Mouse (Mus musculus): ENCODE data around the gene Angptl2. TPM values are rescaled to one million over a fixed set of nuclear protein-coding genes. Genes with fewer than 3 reads are reported as not detected.

Angptl2 gene
- polyA plus RNA-seq, 1 experiment: 116 TPM

GRCm38 (mm10) chr2:33216645-33217424 lies 966 bp downstream of the Angptl2 start:
- H3K4me3 ChIP-seq (ENCODE audit: insufficient read depth, low read length): peak overlapping the region; percentile 74
- H3K4me1 ChIP-seq (ENCODE audit: control insufficient read depth, insufficient read depth, low read length): peaks cover 22% of the 10 kb centered on the region
- 0 out of 2 replicates have a peak, but pooled peaks have one; percentile 39 for TF ChIP-seq POLR2A (IDR thresholded peaks at IDR 0.05; ENCODE audit: low read depth, low read length)
- TF ChIP-seq CTCF (IDR thresholded peaks at IDR 0.05; ENCODE audit: borderline replicate concordance, insufficient read depth, low read length): no peak
- peak overlapping the region; percentile 45 for H3K27ac ChIP-seq (ENCODE audit: insufficient read depth, low read length)

DNA sequence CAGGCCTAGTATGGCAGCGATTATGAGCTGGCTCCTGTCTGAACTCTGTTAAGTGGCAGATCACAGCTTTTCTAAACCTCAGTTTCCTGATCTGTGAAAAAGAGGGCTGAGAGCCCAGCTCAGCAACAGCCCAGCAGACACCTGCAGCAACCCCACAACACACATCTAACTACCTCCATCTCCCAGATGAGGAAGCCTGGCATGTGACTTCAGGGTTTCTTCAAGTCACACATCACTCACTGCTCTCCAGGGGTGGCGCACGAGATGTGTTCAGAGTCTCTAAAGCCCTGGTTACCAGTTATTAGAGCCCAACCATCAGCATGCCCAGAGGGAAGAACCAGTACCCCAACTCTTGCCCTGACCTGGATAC lies 1.5 kb downstream of the Angptl2 start:
- Histone ChIP-seq H3K4me3 (ENCODE audit: insufficient read depth, low read length) (peak overlapping the region; percentile 74), H3K27ac (ENCODE audit: insufficient read depth, low read length) (peak overlapping the region; percentile 45), H3K4me1 (ENCODE audit: control insufficient read depth, insufficient read depth, low read length) (peaks cover 25% of the 10 kb centered on the region)
- no peak for TF ChIP-seq POLR2A (IDR thresholded peaks at IDR 0.05; ENCODE audit: low read depth, low read length)
- TF ChIP-seq CTCF (IDR thresholded peaks at IDR 0.05; ENCODE audit: borderline replicate concordance, insufficient read depth, low read length): no peak

DNA sequence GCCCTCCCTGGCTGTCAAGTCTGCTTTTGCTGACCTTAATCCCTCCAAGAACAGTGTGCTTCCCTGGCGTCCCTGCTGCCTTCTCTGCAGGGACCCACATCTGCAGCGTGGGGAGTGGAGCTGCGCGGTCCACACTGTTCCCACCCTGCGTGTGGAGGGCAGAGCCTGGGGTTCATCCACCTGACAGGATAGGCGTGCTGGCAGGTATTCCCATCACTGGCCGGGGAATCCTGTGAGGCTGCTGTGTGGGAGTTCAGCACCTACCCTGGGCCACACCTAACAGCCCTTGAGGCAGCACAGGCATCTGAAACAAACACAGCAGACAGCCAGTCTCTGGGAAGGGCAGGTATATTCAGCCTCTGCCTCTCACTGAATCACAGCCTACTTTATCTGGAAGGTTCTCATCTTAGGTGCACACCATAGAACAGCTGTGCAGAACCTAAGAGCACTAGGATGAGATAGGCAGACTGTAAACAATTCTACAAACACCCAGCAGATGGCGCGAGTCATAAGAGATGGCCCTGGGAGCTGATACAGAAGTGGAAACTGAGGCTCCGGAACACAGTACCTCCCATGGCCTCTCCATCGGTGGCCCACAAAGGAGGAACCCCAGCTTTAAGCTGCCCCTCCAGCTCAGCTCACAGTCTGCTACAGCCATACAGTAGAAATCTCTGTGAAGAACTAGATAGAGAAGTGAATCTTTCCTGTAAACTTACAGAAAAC lies 3.2 kb downstream of the Angptl2 start:
- Histone ChIP-seq H3K4me1 (ENCODE audit: control insufficient read depth, insufficient read depth, low read length) (peaks cover 26% of the 10 kb centered on the region), H3K4me3 (ENCODE audit: insufficient read depth, low read length) (no peak overlapping the region), H3K27ac (ENCODE audit: insufficient read depth, low read length) (peak overlapping the region; percentile 63; the same call in 1 of the 2 replicates)
- no peak for TF ChIP-seq CTCF (IDR thresholded peaks at IDR 0.05; ENCODE audit: borderline replicate concordance, insufficient read depth, low read length)

GRCm38 (mm10) chr2:33219637-33220036 lies 3.8 kb downstream of the Angptl2 start:
- H3K4me1 ChIP-seq (ENCODE audit: control insufficient read depth, insufficient read depth, low read length): peaks cover 29% of the 10 kb centered on the region
- no peak overlapping the region for H3K4me3 ChIP-seq (ENCODE audit: insufficient read depth, low read length)
- TF ChIP-seq POLR2A (IDR thresholded peaks at IDR 0.05; ENCODE audit: low read depth, low read length): no peak
- TF ChIP-seq CTCF (IDR thresholded peaks at IDR 0.05; ENCODE audit: borderline replicate concordance, insufficient read depth, low read length): no peak
- H3K27ac ChIP-seq (ENCODE audit: insufficient read depth, low read length): peak overlapping the region; percentile 63; the same call in 1 of the 2 replicates

- Histone ChIP-seq H3K27ac (ENCODE audit: insufficient read depth, low read length) (peak overlapping the region; percentile 63), H3K4me1 (ENCODE audit: control insufficient read depth, insufficient read depth, low read length) (peaks cover 27% of the 10 kb centered on the region), H3K4me3 (ENCODE audit: insufficient read depth, low read length) (no peak overlapping the region)
- TF ChIP-seq POLR2A (IDR thresholded peaks at IDR 0.05; ENCODE audit: low read depth, low read length) (no peak), CTCF (IDR thresholded peaks at IDR 0.05; ENCODE audit: borderline replicate concordance, insufficient read depth, low read length) (no peak)
Measured at GRCm38 (mm10) chr2:33220246-33220645, 4.4 kb downstream of the Angptl2 start.

- TF ChIP-seq CTCF (IDR thresholded peaks at IDR 0.05; ENCODE audit: borderline replicate concordance, insufficient read depth, low read length) (no peak), POLR2A (IDR thresholded peaks at IDR 0.05; ENCODE audit: low read depth, low read length) (no peak)
- H3K27ac ChIP-seq (ENCODE audit: insufficient read depth, low read length): peak overlapping the region; percentile 63
- H3K4me1 ChIP-seq (ENCODE audit: control insufficient read depth, insufficient read depth, low read length): peaks cover 26% of the 10 kb centered on the region
- no peak overlapping the region for H3K4me3 ChIP-seq (ENCODE audit: insufficient read depth, low read length)
Measured at GRCm38 (mm10) chr2:33220674-33221338, 4.9 kb downstream of the Angptl2 start.

GRCm38 (mm10) chr2:33221339-33221900 lies 5.6 kb downstream of the Angptl2 start:
- Histone ChIP-seq H3K4me3 (ENCODE audit: insufficient read depth, low read length) (no peak overlapping the region), H3K4me1 (ENCODE audit: control insufficient read depth, insufficient read depth, low read length) (peaks cover 26% of the 10 kb centered on the region), H3K27ac (ENCODE audit: insufficient read depth, low read length) (peak overlapping the region; percentile 63; the same call in 1 of the 2 replicates)
- no peak for TF ChIP-seq CTCF (IDR thresholded peaks at IDR 0.05; ENCODE audit: borderline replicate concordance, insufficient read depth, low read length)
- no peak for TF ChIP-seq POLR2A (IDR thresholded peaks at IDR 0.05; ENCODE audit: low read depth, low read length)

DNA sequence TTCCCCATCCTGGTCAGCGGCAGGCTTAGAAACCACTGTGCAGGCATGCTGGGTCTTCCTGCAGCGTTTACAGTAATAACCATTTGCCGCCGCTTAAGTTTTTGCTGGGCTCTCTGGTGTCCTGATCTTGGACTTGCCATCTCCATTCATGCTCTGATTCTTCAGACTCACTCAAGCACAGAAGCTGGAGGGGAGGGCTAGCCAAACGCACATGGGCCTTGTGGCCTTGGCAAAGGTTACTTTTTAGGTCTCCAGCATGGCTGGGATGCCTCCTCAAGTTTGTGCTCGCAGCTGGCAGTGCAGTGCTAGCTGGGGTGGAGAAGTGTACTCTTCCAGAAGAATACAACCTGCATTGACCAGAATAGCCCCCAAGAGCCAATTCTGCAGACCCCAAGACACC lies 6.6 kb downstream of the Angptl2 start:
- H3K27ac ChIP-seq (ENCODE audit: insufficient read depth, low read length): no peak overlapping the region

GRCm38 (mm10) chr2:33223656-33224358 lies 7.9 kb downstream of the Angptl2 start:
- peak overlapping the region; percentile 1; the same call in 1 of the 2 replicates for H3K27ac ChIP-seq (ENCODE audit: insufficient read depth, low read length)
- no peak for TF ChIP-seq CTCF (IDR thresholded peaks at IDR 0.05; ENCODE audit: borderline replicate concordance, insufficient read depth, low read length)
- H3K4me1 ChIP-seq (ENCODE audit: control insufficient read depth, insufficient read depth, low read length): peaks cover 26% of the 10 kb centered on the region
- H3K4me3 ChIP-seq (ENCODE audit: insufficient read depth, low read length): no peak overlapping the region

More for the DNA sequence above, 6.6 kb downstream of the Angptl2 start:
- H3K4me1 ChIP-seq (ENCODE audit: control insufficient read depth, insufficient read depth, low read length): peaks cover 26% of the 10 kb centered on the region
- TF ChIP-seq CTCF (IDR thresholded peaks at IDR 0.05; ENCODE audit: borderline replicate concordance, insufficient read depth, low read length): no peak
- no peak for TF ChIP-seq POLR2A (IDR thresholded peaks at IDR 0.05; ENCODE audit: low read depth, low read length)
- no peak overlapping the region for H3K4me3 ChIP-seq (ENCODE audit: insufficient read depth, low read length)

Measured in embryonic fibroblast, embryonic 13.5 days (primary cell).